Mouse (Mus musculus): ENCODE measurements around the gene Atg10. TPM values are rescaled to one million over a fixed set of nuclear protein-coding genes. Genes with fewer than 3 reads are reported as not detected.

The Atg10 gene
- polyA plus RNA-seq, 1 experiment from 2014 or later, result 9.1 TPM

- no peak overlapping the region for H3K4me3 ChIP-seq
- no peak for DNase-seq (ENCODE audit: low spot score)
- WGBS, result 14% methylated on average over 1 of the region's 1 CpGs
- no peaks in the 10 kb centered on the region for H3K36me3 ChIP-seq
- no peaks in the 10 kb centered on the region for H3K27me3 ChIP-seq (ENCODE audit: low read depth, poor library complexity, severe bottlenecking)
- H3K4me1 ChIP-seq, result peaks cover 22% of the 10 kb centered on the region
- H3K27ac ChIP-seq, result peak overlapping the region; percentile 81
- no peaks in the 10 kb centered on the region for H3K9me3 ChIP-seq (replicated peaks)
Observed at GRCm38 (mm10) chr13:91093610-91094009, 130.2 kb downstream of the Atg10 start.

GRCm38 (mm10) chr13:91093162-91093561 is 130.6 kb downstream of the Atg10 start:
- Histone ChIP-seq H3K36me3 (no peaks in the 10 kb centered on the region), H3K27me3 (ENCODE audit: low read depth, poor library complexity, severe bottlenecking) (no peaks in the 10 kb centered on the region), H3K4me3 (no peak overlapping the region), H3K4me1 (peaks cover 22% of the 10 kb centered on the region), H3K27ac (peak overlapping the region; percentile 81), H3K9me3 (replicated peaks) (no peaks in the 10 kb centered on the region)
- WGBS, result 36% methylated on average over 6 of the region's 6 CpGs
- DNase-seq (ENCODE audit: low spot score), result no peak

- DNase-seq (ENCODE audit: low spot score), result no peak
- Histone ChIP-seq H3K4me3 (no peak overlapping the region), H3K4me1 (peaks cover 22% of the 10 kb centered on the region), H3K9me3 (replicated peaks) (no peaks in the 10 kb centered on the region), H3K27ac (no peak overlapping the region), H3K27me3 (ENCODE audit: low read depth, poor library complexity, severe bottlenecking) (no peaks in the 10 kb centered on the region), H3K36me3 (no peaks in the 10 kb centered on the region)
- 94% methylated on average over 2 of the region's 2 CpGs for WGBS
Observed at GRCm38 (mm10) chr13:91091731-91092190, 132.0 kb downstream of the Atg10 start.

GRCm38 (mm10) chr13:91090861-91091730 is 132.7 kb downstream of the Atg10 start:
- Histone ChIP-seq H3K4me1 (peaks cover 22% of the 10 kb centered on the region), H3K9me3 (replicated peaks) (no peaks in the 10 kb centered on the region), H3K4me3 (no peak overlapping the region), H3K27ac (no peak overlapping the region), H3K27me3 (ENCODE audit: low read depth, poor library complexity, severe bottlenecking) (no peaks in the 10 kb centered on the region), H3K36me3 (no peaks in the 10 kb centered on the region)
- 82% methylated on average over 4 of the region's 4 CpGs for WGBS
- DNase-seq (ENCODE audit: low spot score), result no peak

GRCm38 (mm10) chr13:91086361-91086900 is 137.3 kb downstream of the Atg10 start:
- Histone ChIP-seq H3K27ac (no peak overlapping the region), H3K36me3 (no peaks in the 10 kb centered on the region), H3K27me3 (ENCODE audit: low read depth, poor library complexity, severe bottlenecking) (no peaks in the 10 kb centered on the region), H3K9me3 (replicated peaks) (no peaks in the 10 kb centered on the region), H3K4me3 (no peak overlapping the region), H3K4me1 (0 out of 2 replicates have a peak, but pooled peaks cover 4% of the 10 kb centered on the region)
- DNase-seq (ENCODE audit: low spot score), result no peak
- 93% methylated on average over 12 of the region's 12 CpGs for WGBS

GRCm38 (mm10) chr13:91072351-91072750 is 151.4 kb downstream of the Atg10 start:
- no peaks in the 10 kb centered on the region for H3K4me1 ChIP-seq
- 96% methylated on average over 2 of the region's 2 CpGs for WGBS
- no peaks in the 10 kb centered on the region for H3K36me3 ChIP-seq
- DNase-seq (ENCODE audit: low spot score), result no peak
- H3K27me3 ChIP-seq (ENCODE audit: low read depth, poor library complexity, severe bottlenecking), result no peaks in the 10 kb centered on the region
- no peak overlapping the region for H3K4me3 ChIP-seq
- H3K27ac ChIP-seq, result no peak overlapping the region
- no peaks in the 10 kb centered on the region for H3K9me3 ChIP-seq (replicated peaks)

- Histone ChIP-seq H3K4me1 (no peaks in the 10 kb centered on the region), H3K36me3 (no peaks in the 10 kb centered on the region), H3K4me3 (no peak overlapping the region), H3K9me3 (replicated peaks) (no peaks in the 10 kb centered on the region), H3K27me3 (ENCODE audit: low read depth, poor library complexity, severe bottlenecking) (no peaks in the 10 kb centered on the region), H3K27ac (no peak overlapping the region)
- 95% methylated on average over 5 of the region's 5 CpGs for WGBS
- DNase-seq (ENCODE audit: low spot score), result no peak
Observed at GRCm38 (mm10) chr13:91060871-91061270, 162.9 kb downstream of the Atg10 start.

- Histone ChIP-seq H3K4me3 (no peak overlapping the region), H3K9me3 (replicated peaks) (no peaks in the 10 kb centered on the region), H3K27ac (no peak overlapping the region), H3K4me1 (no peaks in the 10 kb centered on the region), H3K27me3 (ENCODE audit: low read depth, poor library complexity, severe bottlenecking) (no peaks in the 10 kb centered on the region), H3K36me3 (no peaks in the 10 kb centered on the region)
- DNase-seq (ENCODE audit: low spot score), result no peak
- WGBS, result 95% methylated on average over 4 of the region's 4 CpGs
Observed at GRCm38 (mm10) chr13:91048171-91048570, 175.6 kb downstream of the Atg10 start.

- H3K27me3 ChIP-seq (ENCODE audit: low read depth, poor library complexity, severe bottlenecking), result no peaks in the 10 kb centered on the region
- H3K4me3 ChIP-seq, result no peak overlapping the region
- no peaks in the 10 kb centered on the region for H3K36me3 ChIP-seq
- WGBS, result 90% methylated on average over 5 of the region's 5 CpGs
- H3K27ac ChIP-seq, result no peak overlapping the region
- H3K9me3 ChIP-seq (replicated peaks), result no peaks in the 10 kb centered on the region
- H3K4me1 ChIP-seq, result peaks cover under 1% of the 10 kb centered on the region; the same call in 1 of the 2 replicates
- no peak for DNase-seq (ENCODE audit: low spot score)
Observed at GRCm38 (mm10) chr13:91046851-91047250, 176.9 kb downstream of the Atg10 start.

- no peak overlapping the region for H3K4me3 ChIP-seq
- peaks cover 14% of the 10 kb centered on the region for H3K4me1 ChIP-seq
- no peak overlapping the region for H3K27ac ChIP-seq
- no peaks in the 10 kb centered on the region for H3K36me3 ChIP-seq
- DNase-seq (ENCODE audit: low spot score), result no peak
- 94% methylated on average over 1 of the region's 1 CpGs for WGBS
- no peaks in the 10 kb centered on the region for H3K9me3 ChIP-seq (replicated peaks)
- no peaks in the 10 kb centered on the region for H3K27me3 ChIP-seq (ENCODE audit: low read depth, poor library complexity, severe bottlenecking)
Observed at GRCm38 (mm10) chr13:91041236-91041635, 182.5 kb downstream of the Atg10 start.

GRCm38 (mm10) chr13:91040421-91040820 is 183.3 kb downstream of the Atg10 start:
- Histone ChIP-seq H3K4me1 (peaks cover 14% of the 10 kb centered on the region), H3K27ac (no peak overlapping the region), H3K4me3 (no peak overlapping the region), H3K27me3 (ENCODE audit: low read depth, poor library complexity, severe bottlenecking) (no peaks in the 10 kb centered on the region), H3K9me3 (replicated peaks) (no peaks in the 10 kb centered on the region), H3K36me3 (no peaks in the 10 kb centered on the region)
- DNase-seq (ENCODE audit: low spot score), result no peak

- Histone ChIP-seq H3K27me3 (ENCODE audit: low read depth, poor library complexity, severe bottlenecking) (no peaks in the 10 kb centered on the region), H3K36me3 (no peaks in the 10 kb centered on the region), H3K9me3 (replicated peaks) (no peaks in the 10 kb centered on the region), H3K4me1 (peaks cover 14% of the 10 kb centered on the region), H3K27ac (peak overlapping the region; percentile 70), H3K4me3 (no peak overlapping the region)
- peak; percentile 46 for DNase-seq (ENCODE audit: low spot score)
- WGBS, result 70% methylated on average over 11 of the region's 11 CpGs
Observed at GRCm38 (mm10) chr13:91039201-91039807, 184.5 kb downstream of the Atg10 start.

- Histone ChIP-seq H3K27me3 (ENCODE audit: low read depth, poor library complexity, severe bottlenecking) (no peaks in the 10 kb centered on the region), H3K9me3 (replicated peaks) (no peaks in the 10 kb centered on the region), H3K4me1 (peaks cover 14% of the 10 kb centered on the region), H3K36me3 (no peaks in the 10 kb centered on the region), H3K4me3 (no peak overlapping the region), H3K27ac (no peak overlapping the region)
- DNase-seq (ENCODE audit: low spot score), result no peak
- 85% methylated on average over 5 of the region's 5 CpGs for WGBS
Observed at GRCm38 (mm10) chr13:91038636-91039035, 185.1 kb downstream of the Atg10 start.
